Mouse (Mus musculus): ENCODE data around the gene Sctr. TPM values are rescaled to one million over a fixed set of nuclear protein-coding genes. Genes with fewer than 3 reads are reported as not detected.

Sctr gene
- polyA plus RNA-seq, 1 experiment = not detected

DNA sequence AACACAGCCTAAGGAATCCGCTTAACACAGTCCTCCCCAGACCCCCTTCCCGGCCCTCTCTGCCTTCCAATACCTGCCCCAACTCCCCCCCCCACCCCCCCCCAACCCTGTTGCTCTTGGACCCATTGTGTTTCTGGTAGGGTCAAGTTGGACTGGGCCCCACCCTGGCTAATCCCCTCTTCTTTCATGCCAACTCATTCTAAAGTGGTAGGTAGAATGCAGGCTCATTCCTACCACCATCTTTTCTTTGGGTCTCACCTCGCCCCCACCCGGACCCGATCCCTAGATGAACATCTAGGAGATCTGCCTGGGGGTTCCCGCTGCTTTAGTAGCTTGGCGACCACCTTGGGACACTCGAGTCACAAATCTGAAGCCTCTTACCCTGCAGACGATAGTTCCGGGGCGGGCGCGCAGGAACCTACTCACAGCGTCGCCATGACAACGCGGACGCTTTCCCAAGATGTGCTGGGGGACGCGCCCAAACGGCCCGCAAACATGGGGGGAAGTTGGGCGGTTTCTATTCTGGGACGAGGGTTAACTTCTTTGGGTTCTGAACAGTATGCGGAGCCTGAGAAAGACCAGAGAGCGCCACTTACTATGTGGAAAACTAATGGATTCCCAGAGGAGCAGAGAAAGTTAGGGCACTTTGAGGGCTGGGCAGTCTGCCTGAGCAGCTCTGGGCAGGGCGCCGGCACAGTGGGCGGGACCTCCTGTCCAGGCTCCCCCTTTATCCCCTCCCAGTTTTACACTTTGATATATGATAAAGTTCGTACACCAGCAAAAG, 9.7 kb upstream of the Sctr start, which contains the start of gene Cfap221:
TSS of gene Cfap221 (minus strand) at position 437 of the 784 bp plus-strand sequence.
- Histone ChIP-seq H3K27ac (ENCODE audit: control insufficient read depth, insufficient read depth, low read depth, low read length, poor library complexity) (no peak within 1 kb of the TSS), H3K4me1 (ENCODE audit: control insufficient read depth, insufficient read depth, low read length) (no peaks in the 10 kb centered on the region), H3K4me3 (replicated peaks; ENCODE audit: control insufficient read depth, low read depth, low read length) (peak within 1 kb of the TSS; percentile 3)
- WGBS = 6% methylated on average over 30 of the region's 30 CpGs
- TF ChIP-seq CTCF (IDR thresholded peaks at IDR 0.05; ENCODE audit: control insufficient read depth, insufficient read depth, low read length) (no peak), POLR2A (IDR thresholded peaks at IDR 0.05; ENCODE audit: borderline replicate concordance, control insufficient read depth, low read depth, low read length) (no peak)

GRCm38 (mm10) chr1:119997644-119998043, 9.1 kb upstream of the Sctr start:
- Histone ChIP-seq H3K27ac (ENCODE audit: control insufficient read depth, insufficient read depth, low read depth, low read length, poor library complexity) (no peak overlapping the region), H3K4me1 (ENCODE audit: control insufficient read depth, insufficient read depth, low read length) (no peaks in the 10 kb centered on the region), H3K4me3 (replicated peaks; ENCODE audit: control insufficient read depth, low read depth, low read length) (no peak overlapping the region)
- TF ChIP-seq POLR2A (IDR thresholded peaks at IDR 0.05; ENCODE audit: borderline replicate concordance, control insufficient read depth, low read depth, low read length) (no peak), CTCF (IDR thresholded peaks at IDR 0.05; ENCODE audit: control insufficient read depth, insufficient read depth, low read length) (no peak)
- 50% methylated on average over 5 of the region's 5 CpGs for WGBS

DNA sequence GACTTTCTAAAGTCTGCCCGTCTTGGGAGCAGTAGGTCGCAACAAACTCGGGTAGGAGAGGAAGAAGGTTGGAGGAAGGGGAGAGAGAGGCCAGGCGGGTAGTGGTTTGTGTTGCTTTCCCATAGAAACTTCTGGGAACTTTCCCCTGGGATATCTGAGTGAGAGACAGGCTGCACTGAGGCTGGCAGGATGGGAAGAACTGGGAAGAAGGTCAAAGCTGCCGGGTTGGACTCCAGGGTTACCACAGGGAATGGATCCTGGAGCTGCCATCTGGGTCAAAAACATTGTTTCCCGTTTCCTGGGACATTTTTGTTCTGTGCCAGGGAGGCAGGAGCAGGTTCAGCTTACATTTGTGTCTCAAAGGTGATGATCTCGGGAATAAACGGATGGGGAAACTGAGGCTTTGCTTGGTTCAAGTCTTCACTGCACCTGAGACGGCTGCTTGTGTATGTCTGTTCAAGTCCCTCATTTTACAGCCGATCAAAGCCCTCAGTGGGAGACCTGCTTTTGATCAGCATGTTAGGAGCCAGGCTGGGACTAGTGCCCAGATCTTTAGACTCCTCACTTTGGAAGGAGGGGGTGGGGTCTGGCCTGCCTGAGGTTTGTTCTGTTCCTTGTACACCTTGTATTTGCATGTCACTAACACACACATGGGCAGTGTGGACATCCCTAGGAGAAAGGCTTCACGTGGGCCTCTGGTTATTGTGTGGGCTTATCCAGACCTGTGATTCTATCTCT, 1.3 kb downstream of the Sctr start:
- H3K4me3 ChIP-seq (replicated peaks; ENCODE audit: control insufficient read depth, low read depth, low read length) = no peak overlapping the region
- 42% methylated on average over 11 of the region's 11 CpGs for WGBS
- TF ChIP-seq POLR2A (IDR thresholded peaks at IDR 0.05; ENCODE audit: borderline replicate concordance, control insufficient read depth, low read depth, low read length) (no peak), CTCF (IDR thresholded peaks at IDR 0.05; ENCODE audit: control insufficient read depth, insufficient read depth, low read length) (no peak)

DNA sequence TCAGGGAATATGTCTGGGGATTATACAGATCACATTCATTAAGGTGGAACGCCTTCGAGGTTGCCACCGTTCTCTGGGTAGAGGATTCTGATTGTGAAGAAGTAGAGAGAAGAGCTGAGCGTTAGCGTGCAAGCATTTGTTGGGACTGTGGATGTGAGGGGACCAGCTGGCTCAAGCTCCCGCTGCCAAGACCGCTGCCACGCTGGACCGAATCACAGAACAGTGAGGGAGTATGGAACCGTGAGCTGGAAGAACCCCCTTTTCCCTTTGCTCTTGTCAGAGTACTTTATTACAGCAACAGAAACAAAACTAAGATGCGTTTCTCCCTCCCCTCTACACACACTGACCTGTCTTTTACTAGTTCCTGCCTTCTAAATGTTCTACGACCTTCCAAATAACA, 5.9 kb downstream of the Sctr start:
- no peak overlapping the region for H3K4me3 ChIP-seq (replicated peaks; ENCODE audit: control insufficient read depth, low read depth, low read length)
- no peak for TF ChIP-seq CTCF (IDR thresholded peaks at IDR 0.05; ENCODE audit: control insufficient read depth, insufficient read depth, low read length)
- no peak for TF ChIP-seq POLR2A (IDR thresholded peaks at IDR 0.05; ENCODE audit: borderline replicate concordance, control insufficient read depth, low read depth, low read length)
- no peaks in the 10 kb centered on the region for H3K4me1 ChIP-seq (ENCODE audit: control insufficient read depth, insufficient read depth, low read length)
- 82% methylated on average over 12 of the region's 12 CpGs for WGBS
- H3K27ac ChIP-seq (ENCODE audit: control insufficient read depth, insufficient read depth, low read depth, low read length, poor library complexity) = no peak overlapping the region

More for the DNA sequence above, 1.3 kb downstream of the Sctr start:
- Histone ChIP-seq H3K27ac (ENCODE audit: control insufficient read depth, insufficient read depth, low read depth, low read length, poor library complexity) (no peak overlapping the region), H3K4me1 (ENCODE audit: control insufficient read depth, insufficient read depth, low read length) (no peaks in the 10 kb centered on the region)

DNA sequence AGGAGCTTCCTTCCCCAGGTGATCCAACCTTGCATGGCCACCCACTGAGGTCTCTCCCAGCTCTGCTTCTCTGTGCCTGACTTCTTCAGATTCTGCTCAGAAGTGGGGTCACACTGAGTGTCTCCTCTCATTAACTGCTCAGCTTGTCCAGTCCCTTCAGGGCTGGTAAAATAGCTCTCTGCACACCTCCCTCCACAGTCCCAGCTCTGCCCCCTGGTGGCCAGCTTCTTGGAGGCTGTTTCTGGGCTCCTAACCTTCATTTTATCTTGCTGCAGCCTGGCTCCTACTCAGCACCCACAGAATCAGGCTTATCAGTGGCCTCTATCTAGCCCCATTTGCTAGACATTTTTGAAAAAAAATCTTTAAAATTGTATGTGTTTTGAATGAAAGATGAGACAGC, 6.4 kb downstream of the Sctr start:
- Histone ChIP-seq H3K4me3 (replicated peaks; ENCODE audit: control insufficient read depth, low read depth, low read length) (no peak overlapping the region), H3K4me1 (ENCODE audit: control insufficient read depth, insufficient read depth, low read length) (no peaks in the 10 kb centered on the region), H3K27ac (ENCODE audit: control insufficient read depth, insufficient read depth, low read depth, low read length, poor library complexity) (no peak overlapping the region)
- TF ChIP-seq POLR2A (IDR thresholded peaks at IDR 0.05; ENCODE audit: borderline replicate concordance, control insufficient read depth, low read depth, low read length) = no peak
- peak; percentile 60 for TF ChIP-seq CTCF (IDR thresholded peaks at IDR 0.05; ENCODE audit: control insufficient read depth, insufficient read depth, low read length)

GRCm38 (mm10) chr1:120016240-120016639, 9.5 kb downstream of the Sctr start:
- Histone ChIP-seq H3K4me1 (ENCODE audit: control insufficient read depth, insufficient read depth, low read length) (no peaks in the 10 kb centered on the region; the same call in 1 of the 2 replicates), H3K4me3 (replicated peaks; ENCODE audit: control insufficient read depth, low read depth, low read length) (no peak overlapping the region), H3K27ac (ENCODE audit: control insufficient read depth, insufficient read depth, low read depth, low read length, poor library complexity) (no peak overlapping the region)
- 67% methylated on average over 2 of the region's 2 CpGs for WGBS
- no peak for TF ChIP-seq CTCF (IDR thresholded peaks at IDR 0.05; ENCODE audit: control insufficient read depth, insufficient read depth, low read length)
- no peak for TF ChIP-seq POLR2A (IDR thresholded peaks at IDR 0.05; ENCODE audit: borderline replicate concordance, control insufficient read depth, low read depth, low read length)

DNA sequence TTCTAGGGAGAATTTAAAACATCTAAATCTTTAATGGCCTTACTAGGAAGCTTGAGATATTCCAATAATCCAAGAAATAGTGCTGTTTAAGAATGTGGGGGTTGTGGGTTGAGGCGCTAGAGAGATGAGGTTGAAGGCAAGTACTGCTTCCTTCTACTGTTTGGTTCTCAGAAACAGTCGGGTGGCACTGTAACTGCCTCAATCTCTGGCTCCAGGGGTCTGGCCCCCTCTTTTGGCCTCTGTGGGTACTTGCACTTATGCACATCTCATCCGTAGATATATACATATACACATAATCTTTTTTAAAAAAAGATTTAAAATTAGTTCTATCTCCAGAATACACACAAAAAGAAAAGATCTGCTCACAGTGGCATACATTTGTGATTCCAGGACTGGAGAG, 12.2 kb downstream of the Sctr start:
- no peak overlapping the region for H3K27ac ChIP-seq (ENCODE audit: control insufficient read depth, insufficient read depth, low read depth, low read length, poor library complexity)
- H3K4me3 ChIP-seq (replicated peaks; ENCODE audit: control insufficient read depth, low read depth, low read length) = no peak overlapping the region
- whole genome bisulfite sequencing = 61% methylated on average over 3 of the region's 3 CpGs

GRCm38 (mm10) chr1:120019428-120019827, 12.7 kb downstream of the Sctr start:
- no peak for TF ChIP-seq POLR2A (IDR thresholded peaks at IDR 0.05; ENCODE audit: borderline replicate concordance, control insufficient read depth, low read depth, low read length)
- no peak for TF ChIP-seq CTCF (IDR thresholded peaks at IDR 0.05; ENCODE audit: control insufficient read depth, insufficient read depth, low read length)
- 52% methylated on average over 12 of the region's 12 CpGs for WGBS
- H3K4me3 ChIP-seq (replicated peaks; ENCODE audit: control insufficient read depth, low read depth, low read length) = no peak overlapping the region
- H3K4me1 ChIP-seq (ENCODE audit: control insufficient read depth, insufficient read depth, low read length) = no peaks in the 10 kb centered on the region; the same call in 1 of the 2 replicates
- H3K27ac ChIP-seq (ENCODE audit: control insufficient read depth, insufficient read depth, low read depth, low read length, poor library complexity) = no peak overlapping the region

More for the DNA sequence above, 12.2 kb downstream of the Sctr start:
- no peaks in the 10 kb centered on the region; the same call in 1 of the 2 replicates for H3K4me1 ChIP-seq (ENCODE audit: control insufficient read depth, insufficient read depth, low read length)
- TF ChIP-seq CTCF (IDR thresholded peaks at IDR 0.05; ENCODE audit: control insufficient read depth, insufficient read depth, low read length) (no peak), POLR2A (IDR thresholded peaks at IDR 0.05; ENCODE audit: borderline replicate concordance, control insufficient read depth, low read depth, low read length) (no peak)
